7 mouse cellular contexts compared by ENCODE assay signal in the genomic region with DNA sequence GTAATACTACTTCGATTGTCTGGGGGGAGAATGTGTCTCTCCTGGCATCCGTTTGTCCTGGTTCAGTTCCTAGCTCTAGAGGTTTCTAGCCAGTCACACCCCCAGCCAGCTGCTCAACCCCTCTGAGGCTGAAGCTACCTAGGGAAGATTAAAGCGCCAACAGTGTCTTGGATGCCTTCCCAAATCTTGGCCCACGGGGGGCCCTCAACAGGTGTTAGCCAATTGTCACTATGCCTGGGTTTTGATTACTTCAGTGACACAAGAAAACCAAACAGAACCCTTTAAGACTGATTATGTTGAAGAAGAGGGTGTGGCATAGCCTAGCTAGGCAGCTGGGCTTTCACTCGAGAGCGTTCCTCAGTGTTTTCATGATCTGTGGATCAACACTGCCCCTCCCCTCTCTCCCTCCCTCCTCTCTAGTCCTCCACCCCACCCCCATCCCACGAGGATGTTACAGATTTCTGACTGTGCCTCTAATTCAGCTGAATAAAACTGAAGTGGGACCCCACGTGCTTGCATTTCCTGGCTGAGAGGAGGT. TPM values are rescaled to one million over a fixed set of nuclear protein-coding genes. Genes with fewer than 3 reads are reported as not detected.
DNase-seq lines count a peak whose midpoint lies in the region; ATAC-seq and TF ChIP-seq lines count a peak whose summit lies in the region.

No protein-coding gene starts in this region.

- peak overlapping the region; percentile 69 for H3K4me2 ChIP-seq in embryonic facial prominence, embryonic 12.5 days (replicated peaks)
- peak overlapping the region; percentile 86 for H3K4me2 ChIP-seq in hindbrain, embryonic 12.5 days (replicated peaks)
- peak overlapping the region; percentile 58 for H3K4me2 ChIP-seq in liver, embryonic 15.5 days

- peaks cover 67% of the 10 kb centered on the region for H3K27me3 ChIP-seq in E14TG2a.4 (ENCODE audit: insufficient read depth, low read length)
- H3K27me3 ChIP-seq in embryonic facial prominence, embryonic 12.5 days = no peaks in the 10 kb centered on the region
- peaks cover 24% of the 10 kb centered on the region for H3K27me3 ChIP-seq in hindbrain, embryonic 12.5 days
- H3K27me3 ChIP-seq in liver, embryonic 15.5 days = peaks cover 62% of the 10 kb centered on the region

- TF ChIP-seq CTCF in E14TG2a.4 (conservative IDR thresholded peaks at IDR 0.05; ENCODE audit: low read length) = no peak

- peak; percentile 63 for DNase-seq in CD4-positive helper T cell, adult 2 months (ENCODE audit: low read depth, low spot score)
- peak; percentile 73 for DNase-seq in naive thymus-derived CD4-positive, alpha-beta T cell, adult 2 months (ENCODE audit: low read depth)
- peak; percentile 64 for DNase-seq in thymus, postnatal 25 days

- peaks cover 52% of the 10 kb centered on the region for H3K4me1 ChIP-seq in E14TG2a.4 (replicated peaks; ENCODE audit: low read depth, low read length)
- H3K4me1 ChIP-seq in embryonic facial prominence, embryonic 12.5 days = peaks cover 24% of the 10 kb centered on the region
- peaks cover 24% of the 10 kb centered on the region for H3K4me1 ChIP-seq in hindbrain, embryonic 12.5 days
- peaks cover 6% of the 10 kb centered on the region for H3K4me1 ChIP-seq in liver, embryonic 15.5 days (replicated peaks)

- no peaks in the 10 kb centered on the region for H3K36me3 ChIP-seq in E14TG2a.4 (ENCODE audit: insufficient read depth, low read length)
- no peaks in the 10 kb centered on the region for H3K36me3 ChIP-seq in embryonic facial prominence, embryonic 12.5 days
- H3K36me3 ChIP-seq in hindbrain, embryonic 12.5 days = no peaks in the 10 kb centered on the region
- no peaks in the 10 kb centered on the region for H3K36me3 ChIP-seq in liver, embryonic 15.5 days (replicated peaks)

- H3K9ac ChIP-seq in embryonic facial prominence, embryonic 12.5 days = peak overlapping the region; percentile 42
- H3K9ac ChIP-seq in hindbrain, embryonic 12.5 days = peak overlapping the region; percentile 63; the same call in 1 of the 2 replicates
- H3K9ac ChIP-seq in liver, embryonic 15.5 days = no peak overlapping the region

- H3K4me3 ChIP-seq in E14TG2a.4 (replicated peaks; ENCODE audit: low read length) = peak overlapping the region; percentile 70
- H3K4me3 ChIP-seq in embryonic facial prominence, embryonic 12.5 days = peak overlapping the region; percentile 41
- H3K4me3 ChIP-seq in hindbrain, embryonic 12.5 days = peak overlapping the region; percentile 45
- H3K4me3 ChIP-seq in liver, embryonic 15.5 days (replicated peaks) = peak overlapping the region; percentile 43

- H3K27ac ChIP-seq in embryonic facial prominence, embryonic 12.5 days = peak overlapping the region; percentile 52; the same call in 1 of the 2 replicates
- H3K27ac ChIP-seq in hindbrain, embryonic 12.5 days = peak overlapping the region; percentile 64
- 0 out of 2 replicates have a peak overlapping the region, but pooled peaks have one; percentile 29 for H3K27ac ChIP-seq in liver, embryonic 15.5 days (replicated peaks)

- 1% methylated on average over 8 of the region's 8 CpGs for WGBS in embryonic facial prominence, embryonic 12.5 days
- whole genome bisulfite sequencing in hindbrain, embryonic 12.5 days = 4% methylated on average over 8 of the region's 8 CpGs
- 2% methylated on average over 8 of the region's 8 CpGs for WGBS in liver, embryonic 15.5 days (ENCODE audit: insufficient replicate concordance)

- peak; percentile 48; the same call in 1 of the 2 replicates for ATAC-seq in embryonic facial prominence, embryonic 12.5 days (ENCODE audit: insufficient number of reproducible peaks, insufficient read depth, low FRiP score, low TSS enrichment)
- ATAC-seq in hindbrain, embryonic 12.5 days (ENCODE audit: low FRiP score) = peak; percentile 49
- no peak for ATAC-seq in liver, embryonic 15.5 days (ENCODE audit: insufficient read depth)

- H3K9me3 ChIP-seq in E14TG2a.4 (ENCODE audit: low read length) = no peaks in the 10 kb centered on the region
- H3K9me3 ChIP-seq in embryonic facial prominence, embryonic 12.5 days = no peaks in the 10 kb centered on the region
- H3K9me3 ChIP-seq in hindbrain, embryonic 12.5 days (replicated peaks) = no peaks in the 10 kb centered on the region
- H3K9me3 ChIP-seq in liver, embryonic 15.5 days (replicated peaks) = no peaks in the 10 kb centered on the region

RNA-seq across cellular contexts. Expression of a gene that starts 40.1 kb away (rescaled TPM):
- polyA plus RNA-seq in embryonic facial prominence, embryonic 12.5 days (2016; fragmentation: Nextera tagmentation; extraction: Ambion mirVana) = 246 and 252 TPM in 2 replicates
- polyA plus RNA-seq in hindbrain, embryonic 12.5 days (2016; fragmentation: Nextera tagmentation; extraction: Ambion mirVana) = 230 and 240 TPM in 2 replicates
- 56.0 and 59.1 TPM in 2 replicates for polyA plus RNA-seq in liver, embryonic 15.5 days (2015; fragmentation: Nextera tagmentation; extraction: Ambion mirVana)
